Mouse (Mus musculus): Measurements from ENCODE around the gene Lmtk2. TPM values are rescaled to one million over a fixed set of nuclear protein-coding genes. Genes with fewer than 3 reads are reported as not detected.

The Lmtk2 gene
- polyA plus RNA-seq, 1 experiment from 2014 or later: 8.8 TPM

DNA sequence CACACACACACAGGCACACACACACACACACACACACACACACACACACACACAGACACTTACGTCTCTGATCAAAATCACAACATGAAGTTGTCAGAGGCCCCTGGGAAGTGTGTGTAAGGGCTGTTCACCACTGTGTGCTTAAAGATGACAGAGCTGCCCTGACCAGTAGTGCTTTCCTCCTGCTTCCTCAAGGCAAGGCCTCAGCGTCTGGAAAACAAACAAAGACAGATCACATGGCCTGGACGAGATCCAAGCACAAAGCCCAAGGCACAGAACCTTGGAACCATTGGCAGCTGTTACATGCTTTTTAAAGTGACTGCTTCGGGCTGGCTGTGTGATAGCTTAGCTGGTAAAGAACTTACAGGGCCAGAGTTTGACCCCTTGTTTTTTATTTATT lies 58.4 kb downstream of the Lmtk2 start:
- Histone ChIP-seq H3K27ac (replicated peaks) (peak overlapping the region; percentile 35), H3K27me3 (no peaks in the 10 kb centered on the region), H3K9ac (replicated peaks) (no peak overlapping the region), H3K4me1 (no peaks in the 10 kb centered on the region), H3K9me3 (no peaks in the 10 kb centered on the region), H3K4me3 (no peak overlapping the region), H3K36me3 (peaks cover 42% of the 10 kb centered on the region), H3K4me2 (replicated peaks) (no peak overlapping the region)
- WGBS: 39% methylated on average over 4 of the region's 4 CpGs
- no peak for ATAC-seq (ENCODE audit: low FRiP score, low read depth)

DNA sequence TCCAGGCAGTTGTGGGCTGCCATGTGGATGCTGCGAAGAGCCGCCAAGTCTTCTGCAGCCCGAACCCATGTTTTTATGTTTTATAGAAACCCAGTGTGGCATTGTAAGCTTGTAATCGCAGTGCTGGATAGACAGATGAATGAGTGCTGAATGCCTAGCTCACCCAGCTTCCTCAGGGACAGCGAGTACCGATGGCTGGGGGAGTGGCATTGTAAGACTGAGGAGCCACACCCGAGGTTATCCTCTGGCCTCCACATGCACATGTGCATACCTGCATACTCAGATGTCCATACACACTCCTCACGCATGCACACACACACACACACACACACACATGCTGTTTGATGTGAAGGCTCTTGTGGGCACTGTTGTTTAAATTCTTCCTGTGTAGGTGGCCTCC lies 58.9 kb downstream of the Lmtk2 start:
- no peaks in the 10 kb centered on the region for H3K4me1 ChIP-seq
- H3K9me3 ChIP-seq: no peaks in the 10 kb centered on the region
- H3K4me3 ChIP-seq: no peak overlapping the region
- ATAC-seq (ENCODE audit: low FRiP score, low read depth): no peak
- no peaks in the 10 kb centered on the region for H3K27me3 ChIP-seq
- peaks cover 47% of the 10 kb centered on the region for H3K36me3 ChIP-seq
- no peak overlapping the region for H3K4me2 ChIP-seq (replicated peaks)
- WGBS: 91% methylated on average over 8 of the region's 8 CpGs
- no peak overlapping the region for H3K9ac ChIP-seq (replicated peaks)
- H3K27ac ChIP-seq (replicated peaks): peak overlapping the region; percentile 35

DNA sequence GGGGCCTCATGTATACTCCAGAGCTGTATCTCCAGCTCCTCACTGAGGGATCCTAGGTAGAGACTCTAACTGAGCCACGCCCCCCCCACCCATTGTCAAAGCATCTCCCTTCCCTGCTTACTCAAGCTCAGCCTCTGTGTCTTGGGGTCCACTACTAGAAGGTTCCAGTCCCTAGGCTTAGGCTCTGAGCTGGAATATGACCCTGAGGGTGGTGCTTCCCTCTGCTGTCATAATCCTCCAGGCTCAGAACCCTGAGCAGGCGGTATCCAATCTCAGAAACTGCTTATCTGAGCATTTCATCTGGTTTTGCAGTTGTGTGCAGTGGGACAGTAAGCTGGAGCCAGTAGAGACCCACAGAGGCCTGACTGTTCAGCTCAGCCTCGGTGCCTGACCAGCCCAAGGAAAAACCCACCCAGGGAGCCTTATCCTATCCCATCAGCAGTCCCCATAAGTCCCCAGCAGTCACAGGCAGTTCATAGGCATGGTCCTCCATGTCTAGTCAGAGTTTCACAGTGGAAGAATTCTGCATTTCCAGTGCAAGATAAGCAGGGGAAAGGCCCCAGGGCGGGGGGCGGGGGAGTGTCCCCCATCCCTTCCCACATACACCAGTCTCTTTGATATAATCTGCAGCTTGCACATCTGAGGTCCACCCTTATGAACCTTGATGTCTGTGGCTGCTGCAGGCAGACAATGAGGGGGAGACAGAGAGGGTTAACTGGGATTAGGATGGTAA lies 62.0 kb downstream of the Lmtk2 start:
- no peak for ATAC-seq (ENCODE audit: low FRiP score, low read depth)
- Histone ChIP-seq H3K9me3 (no peaks in the 10 kb centered on the region), H3K4me2 (replicated peaks) (no peak overlapping the region), H3K36me3 (peaks cover 59% of the 10 kb centered on the region), H3K27me3 (no peaks in the 10 kb centered on the region), H3K27ac (replicated peaks) (no peak overlapping the region), H3K9ac (replicated peaks) (no peak overlapping the region), H3K4me1 (no peaks in the 10 kb centered on the region), H3K4me3 (no peak overlapping the region)
- WGBS: 74% methylated on average over 5 of the region's 5 CpGs

DNA sequence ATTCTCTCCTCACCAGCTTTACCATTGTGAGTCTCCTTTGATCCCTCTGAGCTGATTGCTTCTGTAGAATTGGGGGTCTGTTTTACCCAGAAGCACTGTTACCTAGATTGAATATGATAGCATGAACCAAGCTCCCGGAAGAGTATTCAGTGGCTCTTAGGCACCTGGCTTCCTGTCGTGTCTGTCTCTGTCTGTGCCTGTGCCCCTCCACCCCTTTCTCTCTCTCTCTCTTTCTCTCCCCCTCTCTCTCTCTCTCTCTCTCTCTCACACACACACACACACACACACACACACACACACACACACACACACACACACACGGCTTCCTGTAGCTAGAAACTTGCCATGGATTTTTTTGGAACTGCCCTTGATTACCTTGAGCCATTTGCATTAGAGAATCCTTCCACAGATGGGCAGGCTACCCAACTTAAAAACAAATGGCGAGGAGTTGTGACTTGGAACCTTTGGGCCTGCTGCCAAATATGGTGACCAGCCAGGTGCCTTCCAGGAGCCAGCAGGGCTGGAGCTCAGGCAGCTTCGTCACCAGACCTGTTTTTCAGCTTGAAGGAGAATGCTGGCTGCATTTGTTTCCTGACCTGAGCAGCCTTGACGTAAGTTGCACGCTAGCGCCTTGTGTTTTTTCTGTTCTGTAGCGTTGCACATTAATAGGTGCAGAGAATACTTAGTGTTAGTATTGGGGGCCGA lies 62.7 kb downstream of the Lmtk2 start:
- Histone ChIP-seq H3K4me2 (replicated peaks) (no peak overlapping the region), H3K4me3 (no peak overlapping the region), H3K27me3 (no peaks in the 10 kb centered on the region), H3K27ac (replicated peaks) (no peak overlapping the region), H3K9ac (replicated peaks) (no peak overlapping the region), H3K36me3 (peaks cover 54% of the 10 kb centered on the region), H3K9me3 (no peaks in the 10 kb centered on the region), H3K4me1 (no peaks in the 10 kb centered on the region)
- no peak for ATAC-seq (ENCODE audit: low FRiP score, low read depth)
- 80% methylated on average over 10 of the region's 10 CpGs for WGBS

DNA sequence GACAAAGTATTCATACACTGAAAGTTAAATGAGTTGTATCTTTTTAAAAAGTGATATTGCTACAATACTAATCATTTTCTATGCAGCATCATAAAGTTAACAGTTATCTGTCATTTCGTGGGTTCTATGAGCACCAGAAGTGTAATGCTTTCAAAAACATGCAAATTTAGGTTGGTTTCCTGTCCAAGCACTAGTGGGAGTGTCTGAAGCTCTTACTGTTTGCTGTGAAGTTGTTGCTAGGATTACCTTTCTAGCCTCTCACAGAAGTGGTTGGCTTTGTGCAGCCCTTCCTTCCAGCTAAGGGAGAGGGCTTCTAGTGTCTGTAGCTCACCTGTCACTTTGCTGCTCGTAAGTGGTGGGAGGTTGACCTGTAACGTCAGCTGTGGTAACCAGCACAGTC lies 65.5 kb downstream of the Lmtk2 start:
- Histone ChIP-seq H3K4me1 (no peaks in the 10 kb centered on the region), H3K4me3 (no peak overlapping the region), H3K9ac (replicated peaks) (no peak overlapping the region), H3K36me3 (peaks cover 49% of the 10 kb centered on the region), H3K9me3 (no peaks in the 10 kb centered on the region), H3K4me2 (replicated peaks) (no peak overlapping the region), H3K27ac (replicated peaks) (no peak overlapping the region), H3K27me3 (no peaks in the 10 kb centered on the region)
- no peak for ATAC-seq (ENCODE audit: low FRiP score, low read depth)
- WGBS: 95% methylated on average over 3 of the region's 3 CpGs

DNA sequence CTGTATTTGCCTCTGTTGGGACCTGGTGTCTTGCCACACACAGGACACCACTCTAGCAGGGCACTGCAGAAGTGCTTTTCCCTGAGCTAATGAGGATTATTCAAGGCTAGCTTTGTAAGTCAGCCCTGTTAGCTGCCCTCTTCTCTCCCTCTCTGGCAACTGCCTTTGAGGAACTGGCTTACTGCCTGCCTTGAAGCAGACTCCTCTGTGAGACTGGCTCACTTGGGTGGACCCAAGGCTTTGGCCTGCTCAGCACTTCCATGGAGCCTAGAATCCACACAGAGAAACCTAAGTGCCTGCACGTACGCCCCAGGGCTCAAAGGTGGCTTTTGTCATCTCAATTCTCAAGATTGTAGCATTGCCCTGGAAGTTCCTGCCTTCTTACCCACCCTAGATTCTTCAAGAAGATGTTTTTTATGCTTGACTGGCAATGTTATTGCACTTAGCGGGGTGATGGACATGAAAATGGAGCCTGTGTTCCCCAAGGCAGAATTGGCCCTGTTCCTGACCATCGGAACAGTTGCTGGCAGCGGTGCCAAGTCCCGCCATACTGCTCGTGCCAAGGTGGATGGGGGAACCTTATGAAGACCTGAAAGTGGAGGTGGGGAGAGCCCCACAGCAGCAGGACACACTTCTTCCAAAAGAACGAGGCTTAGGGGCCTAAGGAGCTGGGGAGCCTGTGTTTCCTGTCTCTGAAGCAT lies 69.2 kb downstream of the Lmtk2 start:
- ATAC-seq (ENCODE audit: low FRiP score, low read depth): no peak
- H3K36me3 ChIP-seq: peaks cover 71% of the 10 kb centered on the region
- no peaks in the 10 kb centered on the region for H3K27me3 ChIP-seq
- H3K9ac ChIP-seq (replicated peaks): no peak overlapping the region
- WGBS: 92% methylated on average over 8 of the region's 8 CpGs
- H3K4me2 ChIP-seq (replicated peaks): no peak overlapping the region
- no peak overlapping the region for H3K27ac ChIP-seq (replicated peaks)
- H3K4me1 ChIP-seq: no peaks in the 10 kb centered on the region
- no peaks in the 10 kb centered on the region for H3K9me3 ChIP-seq
- no peak overlapping the region for H3K4me3 ChIP-seq

DNA sequence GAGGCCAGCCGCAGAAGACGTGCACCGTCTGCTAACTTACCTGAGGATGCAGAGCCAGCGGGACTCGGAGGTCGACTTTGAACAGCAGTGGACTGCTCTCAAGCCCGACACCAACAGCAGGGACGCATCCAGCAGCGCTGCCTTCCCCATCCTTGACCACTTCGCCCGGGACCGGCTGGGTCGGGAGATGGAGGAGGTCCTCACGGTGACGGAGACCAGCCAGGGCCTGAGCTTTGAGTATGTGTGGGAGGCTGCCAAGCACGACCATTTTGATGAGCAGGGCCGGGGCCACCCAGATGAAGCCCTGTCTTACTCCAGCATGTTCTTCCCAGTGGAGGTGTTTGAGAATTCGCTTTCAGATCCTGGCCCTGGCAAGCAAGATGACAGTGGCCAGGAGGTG lies 73.4 kb downstream of the Lmtk2 start:
- WGBS: 92% methylated on average over 18 of the region's 18 CpGs
- Histone ChIP-seq H3K4me3 (no peak overlapping the region), H3K36me3 (peaks cover 87% of the 10 kb centered on the region), H3K4me2 (replicated peaks) (no peak overlapping the region), H3K9ac (replicated peaks) (no peak overlapping the region), H3K4me1 (no peaks in the 10 kb centered on the region), H3K27ac (replicated peaks) (no peak overlapping the region), H3K27me3 (no peaks in the 10 kb centered on the region), H3K9me3 (no peaks in the 10 kb centered on the region)
- ATAC-seq (ENCODE audit: low FRiP score, low read depth): no peak

DNA sequence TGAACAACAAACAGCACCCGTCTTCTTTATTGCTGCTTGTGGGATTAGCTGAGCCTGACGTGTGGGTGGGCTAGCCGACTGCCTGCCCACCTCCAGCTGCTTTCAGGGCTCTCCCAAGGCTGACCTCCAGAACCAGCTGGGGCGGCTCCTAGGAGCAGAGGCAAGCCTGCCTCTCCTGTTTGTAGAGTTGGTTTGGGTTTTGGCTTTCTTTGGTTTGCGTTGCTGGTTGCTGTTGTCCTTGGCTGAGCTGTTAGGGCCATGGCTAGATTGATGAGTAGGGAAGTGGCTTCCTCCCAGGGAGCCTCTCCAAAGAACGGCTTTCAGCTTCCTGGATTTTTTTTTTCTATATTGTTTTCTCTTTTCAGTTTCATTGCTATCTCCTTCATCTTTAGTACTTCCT lies 78.0 kb downstream of the Lmtk2 start:
- Histone ChIP-seq H3K27me3 (no peaks in the 10 kb centered on the region), H3K27ac (replicated peaks) (no peak overlapping the region), H3K4me2 (replicated peaks) (no peak overlapping the region), H3K4me3 (no peak overlapping the region), H3K9ac (replicated peaks) (no peak overlapping the region), H3K9me3 (no peaks in the 10 kb centered on the region), H3K36me3 (peaks cover 65% of the 10 kb centered on the region), H3K4me1 (no peaks in the 10 kb centered on the region)
- WGBS: 57% methylated on average over 6 of the region's 6 CpGs
- ATAC-seq (ENCODE audit: low FRiP score, low read depth): no peak

DNA sequence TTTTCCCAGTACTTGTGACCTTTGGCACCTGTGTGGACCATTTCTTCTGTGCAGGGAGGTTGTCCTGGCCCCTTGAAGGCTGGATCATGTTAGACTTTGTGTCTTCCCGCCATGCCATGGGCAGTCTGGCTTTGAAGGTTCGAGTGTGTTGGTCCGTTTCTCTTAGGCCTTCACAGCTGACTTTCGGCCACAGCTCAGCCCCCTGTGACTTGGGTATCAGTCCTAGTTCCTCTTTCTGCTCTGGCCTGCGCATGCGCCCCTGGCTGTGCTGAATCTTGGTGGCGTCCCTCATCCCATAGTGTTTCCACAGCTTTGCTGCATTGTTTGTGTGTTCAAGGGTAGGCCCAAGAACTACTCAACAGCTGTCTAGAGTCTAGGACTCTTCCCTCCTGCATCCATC lies 81.0 kb downstream of the Lmtk2 start:
- Histone ChIP-seq H3K36me3 (peaks cover 58% of the 10 kb centered on the region), H3K9me3 (no peaks in the 10 kb centered on the region), H3K4me3 (no peak overlapping the region), H3K4me1 (no peaks in the 10 kb centered on the region), H3K27ac (replicated peaks) (no peak overlapping the region), H3K27me3 (no peaks in the 10 kb centered on the region), H3K9ac (replicated peaks) (no peak overlapping the region), H3K4me2 (replicated peaks) (no peak overlapping the region)
- WGBS: 95% methylated on average over 7 of the region's 7 CpGs
- ATAC-seq (ENCODE audit: low FRiP score, low read depth): no peak

DNA sequence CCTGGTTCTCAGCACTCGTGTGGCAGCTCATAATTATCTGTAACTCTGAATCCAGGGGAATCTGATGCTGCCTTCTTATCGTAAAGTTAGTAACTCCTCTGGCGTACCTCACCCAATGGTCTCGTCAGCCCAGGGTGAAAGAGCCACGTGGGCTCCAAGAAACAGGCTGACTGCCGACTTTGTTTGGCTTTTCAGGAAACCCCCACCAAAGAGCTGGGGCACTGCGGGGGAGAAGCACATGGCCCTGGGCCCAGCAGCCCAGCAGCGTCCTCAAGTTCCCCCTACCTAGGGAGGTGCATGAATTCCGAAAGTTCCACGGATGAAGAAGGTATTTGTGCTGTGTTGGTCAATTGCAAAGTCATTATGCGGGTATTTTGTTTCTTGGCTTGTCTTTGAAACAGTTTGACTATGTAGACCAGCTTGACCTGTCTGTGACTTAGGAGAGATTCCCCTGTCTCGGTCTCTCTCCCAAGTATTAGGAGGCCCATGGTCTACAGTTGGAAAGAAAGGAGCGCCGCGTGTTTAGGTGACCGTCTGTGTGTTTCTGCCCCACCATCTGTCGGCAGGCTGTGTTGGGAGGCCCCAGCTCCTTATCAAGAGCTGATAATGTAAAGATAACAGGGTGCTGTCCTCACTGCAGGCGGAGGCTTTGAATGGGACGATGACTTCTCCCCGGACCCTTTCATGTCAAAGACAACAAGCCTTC lies 82.5 kb downstream of the Lmtk2 start:
- WGBS: 83% methylated on average over 20 of the region's 20 CpGs
- Histone ChIP-seq H3K4me3 (no peak overlapping the region), H3K27ac (replicated peaks) (no peak overlapping the region), H3K27me3 (no peaks in the 10 kb centered on the region), H3K36me3 (peaks cover 46% of the 10 kb centered on the region), H3K9ac (replicated peaks) (no peak overlapping the region), H3K4me2 (replicated peaks) (no peak overlapping the region), H3K4me1 (no peaks in the 10 kb centered on the region), H3K9me3 (no peaks in the 10 kb centered on the region)
- ATAC-seq (ENCODE audit: low FRiP score, low read depth): no peak

DNA sequence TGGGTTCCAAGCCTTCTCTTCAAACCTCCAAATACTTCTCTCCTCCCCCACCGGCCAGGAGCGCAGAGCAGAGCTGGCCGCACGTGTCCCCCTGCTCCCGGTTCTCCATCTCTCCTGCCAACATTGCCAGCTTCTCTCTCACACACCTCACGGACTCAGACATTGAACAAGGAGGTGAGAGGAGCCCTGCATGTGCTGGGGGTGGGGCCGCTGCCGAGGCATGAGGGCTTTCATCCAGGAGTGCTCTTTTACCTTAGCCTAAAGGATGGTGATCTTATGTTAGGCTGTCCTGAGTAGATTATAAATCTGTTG lies 83.0 kb downstream of the Lmtk2 start:
- Histone ChIP-seq H3K27me3 (no peaks in the 10 kb centered on the region), H3K9ac (replicated peaks) (no peak overlapping the region), H3K27ac (replicated peaks) (no peak overlapping the region), H3K4me1 (no peaks in the 10 kb centered on the region), H3K9me3 (no peaks in the 10 kb centered on the region), H3K4me3 (no peak overlapping the region), H3K4me2 (replicated peaks) (no peak overlapping the region), H3K36me3 (peaks cover 41% of the 10 kb centered on the region)
- ATAC-seq (ENCODE audit: low FRiP score, low read depth): no peak
- WGBS: 89% methylated on average over 8 of the region's 8 CpGs

All from midbrain, embryonic 12.5 days (tissue).